Mouse (Mus musculus) liver, embryonic 16.5 days (tissue): Measurements from ENCODE around the gene Oma1. TPM values are rescaled to one million over a fixed set of nuclear protein-coding genes. Genes with fewer than 3 reads are reported as not detected.
A peak's percentile ranks its signal among the peaks of the same experiment; 100 is the strongest.

ENCODE experiments used
- ATAC-seq: fragments of 200-750 bp; cut with Nextera tagmentation; 2 replicates; pipeline ENCODE4 v1.8.0; 2017; ENCODE audit warnings: low read depth, mild to moderate bottlenecking, moderate number of reproducible peaks, moderate library complexity
- H3K27ac ChIP-seq: fragments of 300-500 bp; sonication (generic); 2 replicates; pipeline ENCODE4 v1.5.1; 2014; ENCODE audit warnings: mild to moderate bottlenecking, low read length
- H3K27me3 ChIP-seq: fragments of 300-500 bp; sonication (generic); 2 replicates; pipeline ENCODE4 v1.6.1; 2014; ENCODE audit warnings: low read depth, low read length, mixed read lengths; ENCODE audit not compliant: control insufficient read depth, insufficient read depth
- H3K36me3 ChIP-seq: fragments of 300-500 bp; sonication (generic); 2 replicates; pipeline ENCODE4 v1.6.1; 2014; ENCODE audit warnings: mild to moderate bottlenecking; ENCODE audit not compliant: control insufficient read depth, insufficient read depth
- H3K4me1 ChIP-seq: fragments of 300-500 bp; sonication (generic); 2 replicates; pipeline ENCODE4 v1.6.1; 2014; ENCODE audit warnings: low read depth, low read length, mixed read lengths; ENCODE audit not compliant: control insufficient read depth
- H3K4me2 ChIP-seq: fragments of 300-500 bp; sonication (generic); 2 replicates; pipeline ENCODE4 v1.6.1; 2014; ENCODE audit warnings: low read depth, low read length, mixed read lengths
- H3K4me3 ChIP-seq: fragments of 300-500 bp; sonication (generic); 2 replicates; pipeline ENCODE4 v1.5.1; 2014; ENCODE audit warnings: low read depth, mild to moderate bottlenecking, low read length
- H3K9ac ChIP-seq: fragments of 300-500 bp; sonication (generic); 2 replicates; pipeline ENCODE4 v1.6.1; 2014; ENCODE audit warnings: low read depth, low read length
- H3K9me3 ChIP-seq: fragments of 300-500 bp; sonication (generic); replicated peaks from 2 replicates; pipeline ENCODE4 v1.6.1; 2016; ENCODE audit warnings: low read length; ENCODE audit not compliant: control insufficient read depth
- WGBS: fragments of 180-500 bp; shearing (Covaris S2); extraction: QIAGEN DNeasy Blood & Tissue Kit; methylation state at CpG from one replicate; pipeline ENCODE4 v1.1.7; 2014; ENCODE audit not compliant: insufficient replicate concordance; 5-methylcytosine and 5-hydroxymethylcytosine counted together
- polyA plus RNA-seq: library from polyadenylated mRNA; unstranded; fragments of >200 nt; fragmentation: Nextera tagmentation; extraction: Ambion mirVana; gene quantifications from 2 replicates; pipeline ENCODE4 v1.2.1, GENCODE M21; 2015

The Oma1 gene
- polyA plus RNA-seq, 1 experiment from 2014 or later: 11.6 TPM

DNA sequence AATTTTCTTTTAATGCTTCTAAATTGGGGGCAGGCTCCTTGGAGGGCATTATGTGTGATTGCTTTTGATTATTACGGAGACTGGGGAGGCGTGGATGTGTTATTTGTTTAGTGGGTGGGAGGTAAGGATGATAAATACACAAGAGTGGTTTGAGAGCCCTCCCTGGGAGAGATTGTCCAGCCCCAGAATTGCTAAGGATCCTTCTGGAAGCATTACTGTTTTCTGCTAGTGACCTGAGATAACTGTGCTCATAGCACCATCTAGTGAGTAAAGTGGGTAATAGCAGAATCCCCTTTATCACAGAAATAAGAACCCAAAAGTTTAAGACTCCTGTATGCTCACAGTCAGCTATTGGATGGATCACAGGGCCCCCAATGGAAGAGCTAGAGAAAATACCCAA, 32.4 kb downstream of the Oma1 start:
- Histone ChIP-seq H3K4me3 (no peak overlapping the region), H3K4me1 (no peaks in the 10 kb centered on the region), H3K27ac (no peak overlapping the region), H3K9me3 (no peaks in the 10 kb centered on the region), H3K27me3 (no peaks in the 10 kb centered on the region), H3K4me2 (no peak overlapping the region), H3K9ac (no peak overlapping the region), H3K36me3 (no peaks in the 10 kb centered on the region; the same call in 1 of the 2 replicates)
- 68% methylated on average over 2 of the region's 2 CpGs for WGBS
- ATAC-seq: no peak

GRCm38 (mm10) chr4:103346849-103347248, 33.2 kb downstream of the Oma1 start:
- Histone ChIP-seq H3K9ac (no peak overlapping the region), H3K27me3 (no peaks in the 10 kb centered on the region), H3K4me2 (no peak overlapping the region), H3K9me3 (no peaks in the 10 kb centered on the region), H3K27ac (no peak overlapping the region), H3K4me3 (no peak overlapping the region), H3K4me1 (no peaks in the 10 kb centered on the region), H3K36me3 (no peaks in the 10 kb centered on the region; the same call in 1 of the 2 replicates)
- ATAC-seq: no peak
- WGBS: 65% methylated on average over 5 of the region's 5 CpGs

GRCm38 (mm10) chr4:103349219-103349618, 35.6 kb downstream of the Oma1 start:
- H3K4me1 ChIP-seq: no peaks in the 10 kb centered on the region
- 70% methylated on average over 4 of the region's 4 CpGs for WGBS
- H3K9me3 ChIP-seq: no peaks in the 10 kb centered on the region
- H3K4me2 ChIP-seq: no peak overlapping the region
- no peaks in the 10 kb centered on the region for H3K27me3 ChIP-seq
- no peak overlapping the region for H3K4me3 ChIP-seq
- H3K36me3 ChIP-seq: no peaks in the 10 kb centered on the region; the same call in 1 of the 2 replicates
- ATAC-seq: no peak
- H3K27ac ChIP-seq: no peak overlapping the region
- H3K9ac ChIP-seq: no peak overlapping the region

DNA sequence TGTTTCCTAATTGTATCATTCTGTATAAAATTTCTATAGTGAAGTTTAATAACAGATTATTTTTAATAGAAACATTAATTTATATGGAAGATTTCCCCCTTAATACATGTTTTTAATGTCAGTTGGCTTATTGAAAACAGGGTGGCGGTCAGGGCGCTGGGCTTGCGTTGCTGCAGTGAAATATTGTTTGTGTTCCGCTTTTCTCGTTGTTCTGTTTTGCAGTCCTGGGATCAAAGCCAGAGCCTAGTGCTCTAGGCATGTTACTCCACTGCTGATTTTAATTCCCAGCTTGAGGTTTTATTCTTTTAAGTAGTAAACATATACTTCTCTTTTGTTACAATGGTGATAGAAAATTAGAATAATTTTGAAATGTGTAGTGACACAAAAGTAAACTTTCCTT, 39.3 kb downstream of the Oma1 start:
- no peak overlapping the region for H3K27ac ChIP-seq
- WGBS: 88% methylated on average over 5 of the region's 5 CpGs
- H3K9ac ChIP-seq: no peak overlapping the region
- no peaks in the 10 kb centered on the region for H3K9me3 ChIP-seq
- no peak overlapping the region for H3K4me3 ChIP-seq
- no peak for ATAC-seq
- no peaks in the 10 kb centered on the region for H3K36me3 ChIP-seq
- H3K4me2 ChIP-seq: no peak overlapping the region
- H3K4me1 ChIP-seq: no peaks in the 10 kb centered on the region
- H3K27me3 ChIP-seq: no peaks in the 10 kb centered on the region

- Histone ChIP-seq H3K9ac (no peak overlapping the region), H3K4me2 (no peak overlapping the region), H3K9me3 (no peaks in the 10 kb centered on the region), H3K4me1 (no peaks in the 10 kb centered on the region), H3K4me3 (no peak overlapping the region), H3K36me3 (no peaks in the 10 kb centered on the region), H3K27me3 (no peaks in the 10 kb centered on the region), H3K27ac (no peak overlapping the region)
- WGBS: 87% methylated on average over 3 of the region's 3 CpGs
- ATAC-seq: no peak
These were observed 43.8 kb downstream of the Oma1 start for GRCm38 (mm10) chr4:103357457-103357856.

GRCm38 (mm10) chr4:103358941-103359448, 45.4 kb downstream of the Oma1 start:
- H3K4me2 ChIP-seq: no peak overlapping the region
- no peaks in the 10 kb centered on the region for H3K27me3 ChIP-seq
- H3K4me3 ChIP-seq: no peak overlapping the region
- no peaks in the 10 kb centered on the region for H3K4me1 ChIP-seq
- H3K36me3 ChIP-seq: no peaks in the 10 kb centered on the region
- no peak overlapping the region for H3K27ac ChIP-seq
- ATAC-seq: no peak
- H3K9me3 ChIP-seq: no peaks in the 10 kb centered on the region
- H3K9ac ChIP-seq: no peak overlapping the region
- 67% methylated on average over 9 of the region's 9 CpGs for WGBS

- no peaks in the 10 kb centered on the region; the same call in 1 of the 2 replicates for H3K9me3 ChIP-seq
- H3K36me3 ChIP-seq: no peaks in the 10 kb centered on the region; the same call in 1 of the 2 replicates
- H3K4me1 ChIP-seq: no peaks in the 10 kb centered on the region
- no peak overlapping the region for H3K27ac ChIP-seq
- no peak overlapping the region for H3K4me3 ChIP-seq
- no peak overlapping the region for H3K4me2 ChIP-seq
- H3K27me3 ChIP-seq: no peaks in the 10 kb centered on the region
- ATAC-seq: no peak
- no peak overlapping the region for H3K9ac ChIP-seq
- WGBS: 62% methylated on average over 5 of the region's 5 CpGs
These were observed 68.6 kb downstream of the Oma1 start for GRCm38 (mm10) chr4:103382171-103382570.

- H3K27me3 ChIP-seq: no peaks in the 10 kb centered on the region
- no peak overlapping the region for H3K4me2 ChIP-seq
- H3K4me1 ChIP-seq: no peaks in the 10 kb centered on the region
- WGBS: 51% methylated on average over 4 of the region's 4 CpGs
- H3K9me3 ChIP-seq: no peaks in the 10 kb centered on the region; the same call in 1 of the 2 replicates
- ATAC-seq: no peak
- H3K36me3 ChIP-seq: no peaks in the 10 kb centered on the region; the same call in 1 of the 2 replicates
- H3K27ac ChIP-seq: peak overlapping the region; percentile 67; the same call in 1 of the 2 replicates
- H3K9ac ChIP-seq: no peak overlapping the region
- H3K4me3 ChIP-seq: no peak overlapping the region
These were observed 71.4 kb downstream of the Oma1 start for GRCm38 (mm10) chr4:103385031-103385430.

- Histone ChIP-seq H3K4me1 (no peaks in the 10 kb centered on the region), H3K4me2 (no peak overlapping the region), H3K36me3 (no peaks in the 10 kb centered on the region; the same call in 1 of the 2 replicates), H3K9ac (no peak overlapping the region), H3K27ac (peak overlapping the region; percentile 67), H3K9me3 (no peaks in the 10 kb centered on the region; the same call in 1 of the 2 replicates), H3K27me3 (no peaks in the 10 kb centered on the region), H3K4me3 (no peak overlapping the region)
- ATAC-seq: peak; percentile 75
- 36% methylated on average over 4 of the region's 4 CpGs for WGBS
These were observed 72.5 kb downstream of the Oma1 start for GRCm38 (mm10) chr4:103385835-103386787.
